Mouse (Mus musculus): ENCODE data around the gene Lbr.

- TF ChIP-seq CTCF (IDR thresholded peaks at IDR 0.05; ENCODE audit: borderline replicate concordance, insufficient read depth, low read depth, low read length) (no peak), POLR2A (IDR thresholded peaks at IDR 0.05; ENCODE audit: borderline replicate concordance, insufficient read depth, low read length) (no peak)
These were observed 9.7 kb downstream of the Lbr start for GRCm38 (mm10) chr1:181833143-181833542.

All from cerebellum, adult 2 months (tissue).